Mouse (Mus musculus) cerebellum, postnatal 10 days (tissue): Measurements from ENCODE around the gene Slc36a1.
A peak's percentile ranks its signal among the peaks of the same experiment; 100 is the strongest.

Experiments used
- DNase-seq, 2 experiments: peaks; one replicate each; pipeline ENCODE4 v3.0.0; 2021; ENCODE audit warnings: mixed read lengths in 2 of 2

Slc36a1 gene

GRCm38 (mm10) chr11:55204159-55204596 lies at the start of gene Slc36a1:
Gene Slc36a1, plus strand, starts transcription at chr11:55204350.
- peak; percentile 99 to 100 for DNase-seq

GRCm38 (mm10) chr11:55154398-55155069 lies 49.6 kb upstream of the Slc36a1 start:
- no peak for DNase-seq

- no peak for DNase-seq
Measured at GRCm38 (mm10) chr11:55155070-55155421, 49.1 kb upstream of the Slc36a1 start.

- peak; percentile 91 to 95 for DNase-seq
Measured at GRCm38 (mm10) chr11:55158785-55159359, 45.3 kb upstream of the Slc36a1 start.

GRCm38 (mm10) chr11:55162670-55163069 lies 41.5 kb upstream of the Slc36a1 start:
- peak; percentile 70 to 75 for DNase-seq

- DNase-seq: peak; percentile 61 to 73
Measured at GRCm38 (mm10) chr11:55164723-55165122, 39.4 kb upstream of the Slc36a1 start.

- DNase-seq: no peak
Measured at GRCm38 (mm10) chr11:55165748-55166147, 38.4 kb upstream of the Slc36a1 start.

GRCm38 (mm10) chr11:55168504-55168903 lies 35.6 kb upstream of the Slc36a1 start:
- no peak for DNase-seq

- no peak for DNase-seq
Measured at GRCm38 (mm10) chr11:55168914-55169313, 35.2 kb upstream of the Slc36a1 start.

GRCm38 (mm10) chr11:55170501-55170900 lies 33.6 kb upstream of the Slc36a1 start:
- DNase-seq: no peak

GRCm38 (mm10) chr11:55178830-55179229 lies 25.3 kb upstream of the Slc36a1 start:
- DNase-seq: no peak

- no peak for DNase-seq
Measured at GRCm38 (mm10) chr11:55179856-55180255, 24.3 kb upstream of the Slc36a1 start.

- no peak for DNase-seq
Measured at GRCm38 (mm10) chr11:55183124-55183523, 21.0 kb upstream of the Slc36a1 start.

- no peak for DNase-seq
Measured at GRCm38 (mm10) chr11:55184246-55184645, 19.9 kb upstream of the Slc36a1 start.

GRCm38 (mm10) chr11:55184733-55185291 lies 19.3 kb upstream of the Slc36a1 start, which contains the start of gene Slc36a2:
Gene Slc36a2, minus strand, starts transcription at chr11:55185077.
- peak; percentile 85 to 90 for DNase-seq

GRCm38 (mm10) chr11:55187292-55187691 lies 16.9 kb upstream of the Slc36a1 start:
- DNase-seq: no peak

GRCm38 (mm10) chr11:55187777-55188176 lies 16.4 kb upstream of the Slc36a1 start:
- no peak for DNase-seq

- no peak for DNase-seq
Measured at GRCm38 (mm10) chr11:55190216-55190615, 13.9 kb upstream of the Slc36a1 start.

GRCm38 (mm10) chr11:55197086-55197485 lies 7.1 kb upstream of the Slc36a1 start:
- DNase-seq: no peak

GRCm38 (mm10) chr11:55197740-55198510 lies 6.2 kb upstream of the Slc36a1 start:
- no peak for DNase-seq

GRCm38 (mm10) chr11:55204602-55205001 lies 452 bp downstream of the Slc36a1 start:
- peak; percentile 57 to 64 for DNase-seq

- no peak for DNase-seq
Measured at GRCm38 (mm10) chr11:55208001-55208690, 4.0 kb downstream of the Slc36a1 start.

- no peak for DNase-seq
Measured at GRCm38 (mm10) chr11:55209032-55209431, 4.9 kb downstream of the Slc36a1 start.
